Mouse (Mus musculus) CH12.LX (cell line): ENCODE results near the gene Uba2.
"Not testable (repeated sequence)": the region's sequence is repeated elsewhere in the genome, so short reads cannot be mapped to it uniquely, and the experiment has no call there.

Source experiments
- CTCF ChIP-seq, 2 experiments: IDR thresholded peaks in 1 of 2; conservative IDR thresholded peaks in 1 of 2; 2 replicates each; pipeline ENCODE4 v1.5.1; 2011 to 2012; ENCODE audit warnings: low read depth in 2 of 2, low read length in 2 of 2, improper control_type of control experiment in 1 of 2, inconsistent platforms in 1 of 2, mild to moderate bottlenecking in 1 of 2, moderate library complexity in 1 of 2
- EP300 ChIP-seq: IDR thresholded peaks from 2 replicates; pipeline ENCODE4 v1.6.1; 2011; ENCODE audit warnings: low read length, improper control_type of control experiment
- MAX ChIP-seq: IDR thresholded peaks from 2 replicates; pipeline ENCODE4 v1.6.1; 2011; ENCODE audit warnings: low read length, improper control_type of control experiment
- MYC ChIP-seq: IDR thresholded peaks from 2 replicates; pipeline ENCODE4 v1.6.1; 2011; ENCODE audit warnings: low read depth, mild to moderate bottlenecking, improper control_type of control experiment, low read length
- NRF1 ChIP-seq: IDR thresholded peaks from 2 replicates; pipeline ENCODE4 v1.6.1; 2014; ENCODE audit warnings: low read depth, mild to moderate bottlenecking, inconsistent platforms, low read length, improper control_type of control experiment, moderate library complexity
- POLR2A ChIP-seq: IDR thresholded peaks from 2 replicates; pipeline ENCODE4 v1.6.1; 2011; ENCODE audit warnings: low read depth, mild to moderate bottlenecking, improper control_type of control experiment, low read length
- RAD21 ChIP-seq: IDR thresholded peaks from 2 replicates; pipeline ENCODE4 v1.6.1; 2011; ENCODE audit warnings: low read depth, mild to moderate bottlenecking, low read length, improper control_type of control experiment, moderate library complexity
- SIN3A ChIP-seq: IDR thresholded peaks from 2 replicates; pipeline ENCODE4 v1.6.1; 2012; ENCODE audit warnings: low read length, improper control_type of control experiment, inconsistent platforms
- TCF12 ChIP-seq: IDR thresholded peaks from 2 replicates; pipeline ENCODE4 v1.6.1; 2014; ENCODE audit warnings: low read depth, mild to moderate bottlenecking, inconsistent platforms, low read length, improper control_type of control experiment
- UBTF ChIP-seq: IDR thresholded peaks from 2 replicates; pipeline ENCODE4 v1.6.1; 2012; ENCODE audit warnings: low read depth, mild to moderate bottlenecking, inconsistent platforms, low read length, improper control_type of control experiment, moderate library complexity
- ZC3H11A ChIP-seq: IDR thresholded peaks from 2 replicates; pipeline ENCODE4 v1.6.1; 2012; ENCODE audit warnings: low read depth, mild to moderate bottlenecking, inconsistent platforms, low read length, improper control_type of control experiment
- ZKSCAN1 ChIP-seq: IDR thresholded peaks from 2 replicates; pipeline ENCODE4 v1.6.1; 2012; ENCODE audit warnings: low read depth, inconsistent platforms, low read length, improper control_type of control experiment, borderline replicate concordance

- not testable (repeated sequence) for TF ChIP-seq ZKSCAN1; EP300; NRF1; ZC3H11A; POLR2A; RAD21; MAX; TCF12; CTCF (conservative IDR thresholded peaks at IDR 0.05 in 1 of 2, IDR thresholded peaks at IDR 0.05 in 1 of 2; ENCODE audit: low read depth in 2 of 2, low read length in 2 of 2); MYC; SIN3A; UBTF
These were observed 48.8 kb downstream of the Uba2 start for GRCm38 (mm10) chr7:34120636-34121035.
